Mouse (Mus musculus) testis, adult 2 months (tissue): ENCODE results near the gene Ttll3.

ENCODE experiments used
- CTCF ChIP-seq: fragments of 200-500 bp; IDR thresholded peaks from 2 replicates; pipeline ENCODE4 v1.5.1; 2012; ENCODE audit warnings: low read depth, mild to moderate bottlenecking, inconsistent platforms, low read length, moderate library complexity; ENCODE audit not compliant: control insufficient read depth, insufficient read depth, insufficient replicate concordance
- POLR2A ChIP-seq: fragments of 200-500 bp; IDR thresholded peaks from 2 replicates; pipeline ENCODE4 v1.6.1; 2012; ENCODE audit warnings: low read depth, mild to moderate bottlenecking, inconsistent platforms, low read length, moderate library complexity; ENCODE audit not compliant: control insufficient read depth

DNA sequence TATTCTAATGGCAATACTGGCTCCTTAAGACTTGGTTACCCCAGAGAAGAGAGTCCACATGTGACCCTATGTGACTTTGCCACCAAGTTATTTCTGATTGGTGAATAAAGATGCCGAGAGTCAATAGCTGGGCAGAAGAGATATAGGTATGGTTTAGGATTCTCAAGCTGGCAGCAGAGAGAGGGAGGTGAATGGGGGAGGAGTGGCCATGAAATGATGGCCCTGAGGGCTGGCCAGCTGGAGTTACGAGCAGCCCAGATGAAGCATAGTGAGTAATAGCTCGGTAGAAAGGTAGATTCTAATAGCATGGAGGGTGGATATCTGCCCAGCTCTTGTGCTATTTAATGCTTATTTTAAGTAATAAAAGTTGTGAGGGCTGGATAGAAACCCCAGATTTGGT lies 36.2 kb upstream of the Ttll3 start:
- TF ChIP-seq CTCF (no peak), POLR2A (no peak)
